Mouse (Mus musculus) midbrain, embryonic 11.5 days (tissue): ENCODE data around the gene Sfn. TPM values are rescaled to one million over a fixed set of nuclear protein-coding genes. Genes with fewer than 3 reads are reported as not detected.
A peak's percentile ranks its signal among the peaks of the same experiment; 100 is the strongest.

Experiments used
- ATAC-seq: fragments of 200-750 bp; cut with Nextera tagmentation; 2 replicates; pipeline ENCODE4 v1.8.0; 2017; ENCODE audit warnings: moderate TSS enrichment, moderate library complexity; ENCODE audit not compliant: low FRiP score
- DNase-seq: peaks from one replicate; pipeline ENCODE4 v3.0.0; 2015; ENCODE audit warnings: low spot score; ENCODE audit errors: missing footprints
- H3K27ac ChIP-seq: fragments of 300-500 bp; sonication (generic); 2 replicates; pipeline ENCODE4 v1.5.1; 2014; ENCODE audit warnings: low read depth, low read length
- H3K27me3 ChIP-seq: fragments of 300-500 bp; sonication (generic); 2 replicates; pipeline ENCODE4 v1.6.1; 2014; ENCODE audit warnings: mild to moderate bottlenecking, low read length, moderate library complexity, mixed read lengths; ENCODE audit not compliant: control insufficient read depth, insufficient read depth
- H3K36me3 ChIP-seq: fragments of 300-500 bp; sonication (generic); 2 replicates; pipeline ENCODE4 v1.6.1; 2014; ENCODE audit warnings: mild to moderate bottlenecking, low read length, moderate library complexity, mixed read lengths; ENCODE audit not compliant: control insufficient read depth, insufficient read depth
- H3K4me1 ChIP-seq: fragments of 300-500 bp; sonication (generic); 2 replicates; pipeline ENCODE4 v1.6.1; 2014; ENCODE audit warnings: low read length; ENCODE audit not compliant: control insufficient read depth, insufficient read depth
- H3K4me2 ChIP-seq: fragments of 300-500 bp; sonication (generic); 2 replicates; pipeline ENCODE4 v1.6.1; 2014; ENCODE audit warnings: mild to moderate bottlenecking, moderate library complexity
- H3K4me3 ChIP-seq: fragments of 300-500 bp; sonication (generic); 2 replicates; pipeline ENCODE4 v1.5.1; 2014; ENCODE audit warnings: low read depth, low read length
- H3K9ac ChIP-seq: fragments of 300-500 bp; sonication (generic); 2 replicates; pipeline ENCODE4 v1.6.1; 2014; ENCODE audit warnings: low read length
- H3K9me3 ChIP-seq: fragments of 300-500 bp; sonication (generic); 2 replicates; pipeline ENCODE4 v1.6.1; 2016; ENCODE audit warnings: low read length; ENCODE audit not compliant: control insufficient read depth
- WGBS: fragments of 180-500 bp; shearing (Covaris S2); extraction: QIAGEN DNeasy Blood & Tissue Kit; methylation state at CpG from one replicate; pipeline ENCODE4 v1.1.7; 2014; 5-methylcytosine and 5-hydroxymethylcytosine counted together
- microRNA-seq: library from miRNA; unstranded; fragments of <30 nt; microRNA quantifications from one replicate; pipeline ENCODE4, GENCODE M21; 2017
- polyA plus RNA-seq: library from polyadenylated mRNA; unstranded; fragments of >200 nt; fragmentation: Nextera tagmentation; extraction: Ambion mirVana; gene quantifications from 2 replicates; pipeline ENCODE4 v1.2.1, GENCODE M21; 2014

Sfn gene
- polyA plus RNA-seq, 1 experiment from 2014 or later = 7.8 TPM

DNA sequence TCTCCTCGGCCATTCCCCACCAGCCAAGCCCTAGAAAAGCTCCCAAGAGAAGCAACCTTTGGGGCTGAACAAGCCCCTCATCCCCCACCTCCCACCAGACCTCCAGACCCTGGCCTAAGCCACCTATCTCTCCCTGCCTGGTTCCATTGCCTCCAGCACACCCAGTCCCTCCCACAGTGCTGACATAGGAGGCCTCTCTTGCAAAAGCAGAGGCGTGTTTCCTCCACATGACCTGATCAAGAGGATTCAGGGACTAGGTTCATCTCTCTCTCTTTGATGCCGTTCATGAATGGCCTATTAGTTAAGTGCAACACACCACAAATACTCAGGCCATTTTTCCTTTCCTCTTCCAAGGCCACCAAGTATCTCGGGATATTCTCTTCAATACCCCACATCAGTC is 42.1 kb downstream of the Sfn start:
- WGBS = 82% methylated on average over 4 of the region's 4 CpGs
- ATAC-seq = no peak

GRCm38 (mm10) chr4:133557041-133557717 is 44.8 kb downstream of the Sfn start:
- Histone ChIP-seq H3K4me2 (no peak overlapping the region), H3K36me3 (no peaks in the 10 kb centered on the region), H3K9ac (no peak overlapping the region), H3K4me1 (no peaks in the 10 kb centered on the region), H3K9me3 (no peaks in the 10 kb centered on the region), H3K4me3 (no peak overlapping the region), H3K27me3 (no peaks in the 10 kb centered on the region), H3K27ac (no peak overlapping the region)
- 41% methylated on average over 10 of the region's 10 CpGs for WGBS
- DNase-seq (peak; percentile 69), ATAC-seq (no peak)

More for the DNA sequence above, 42.1 kb downstream of the Sfn start:
- no peaks in the 10 kb centered on the region for H3K9me3 ChIP-seq
- no peak overlapping the region for H3K27ac ChIP-seq
- no peaks in the 10 kb centered on the region for H3K27me3 ChIP-seq
- no peak overlapping the region for H3K4me2 ChIP-seq
- H3K9ac ChIP-seq = no peak overlapping the region
- no peaks in the 10 kb centered on the region for H3K4me1 ChIP-seq
- DNase-seq = peak; percentile 37
- H3K36me3 ChIP-seq = no peaks in the 10 kb centered on the region
- no peak overlapping the region for H3K4me3 ChIP-seq

DNA sequence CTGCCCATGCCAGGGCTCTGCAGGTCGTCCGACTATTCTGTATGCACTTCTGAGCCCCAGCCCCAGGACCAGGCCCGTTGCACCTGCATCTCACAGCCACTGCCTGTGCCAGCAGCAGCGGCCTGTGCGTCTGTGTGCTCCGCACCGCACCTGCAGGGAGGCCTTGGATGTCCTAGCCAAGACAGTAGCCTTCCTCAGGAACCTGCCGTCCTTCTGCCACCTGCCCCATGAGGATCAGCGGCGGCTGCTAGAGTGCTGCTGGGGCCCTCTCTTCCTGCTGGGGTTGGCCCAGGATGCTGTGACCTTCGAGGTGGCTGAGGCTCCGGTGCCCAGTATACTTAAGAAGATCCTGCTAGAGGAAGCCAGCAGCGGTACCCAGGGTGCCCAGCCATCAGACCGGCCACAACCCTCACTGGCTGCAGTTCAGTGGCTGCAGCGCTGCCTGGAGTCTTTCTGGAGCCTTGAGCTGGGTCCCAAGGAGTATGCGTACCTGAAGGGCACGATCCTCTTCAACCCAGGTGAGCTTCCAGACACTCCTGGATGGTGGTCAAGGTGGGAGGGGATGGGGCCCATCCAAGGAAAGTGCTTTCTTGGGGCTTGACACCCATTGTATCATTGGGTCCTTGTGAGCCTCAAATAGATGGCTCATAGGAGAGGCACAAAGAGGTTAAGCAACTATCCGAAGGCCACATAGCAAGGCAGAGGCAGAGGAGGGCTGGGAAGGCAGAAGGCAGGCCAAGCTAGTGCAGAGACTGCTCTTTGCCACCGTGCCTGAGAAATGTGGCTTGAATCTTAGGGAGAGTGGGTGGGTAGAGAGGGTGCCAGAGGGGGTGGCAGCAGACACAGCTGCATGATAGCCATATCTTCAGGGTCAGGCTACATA is 48.3 kb downstream of the Sfn start:
- WGBS = 79% methylated on average over 19 of the region's 19 CpGs
- ATAC-seq (no peak), DNase-seq (no peak)
- Histone ChIP-seq H3K36me3 (no peaks in the 10 kb centered on the region), H3K27me3 (no peaks in the 10 kb centered on the region), H3K9ac (no peak overlapping the region), H3K4me1 (no peaks in the 10 kb centered on the region), H3K4me2 (no peak overlapping the region), H3K9me3 (no peaks in the 10 kb centered on the region), H3K4me3 (no peak overlapping the region), H3K27ac (no peak overlapping the region)

DNA sequence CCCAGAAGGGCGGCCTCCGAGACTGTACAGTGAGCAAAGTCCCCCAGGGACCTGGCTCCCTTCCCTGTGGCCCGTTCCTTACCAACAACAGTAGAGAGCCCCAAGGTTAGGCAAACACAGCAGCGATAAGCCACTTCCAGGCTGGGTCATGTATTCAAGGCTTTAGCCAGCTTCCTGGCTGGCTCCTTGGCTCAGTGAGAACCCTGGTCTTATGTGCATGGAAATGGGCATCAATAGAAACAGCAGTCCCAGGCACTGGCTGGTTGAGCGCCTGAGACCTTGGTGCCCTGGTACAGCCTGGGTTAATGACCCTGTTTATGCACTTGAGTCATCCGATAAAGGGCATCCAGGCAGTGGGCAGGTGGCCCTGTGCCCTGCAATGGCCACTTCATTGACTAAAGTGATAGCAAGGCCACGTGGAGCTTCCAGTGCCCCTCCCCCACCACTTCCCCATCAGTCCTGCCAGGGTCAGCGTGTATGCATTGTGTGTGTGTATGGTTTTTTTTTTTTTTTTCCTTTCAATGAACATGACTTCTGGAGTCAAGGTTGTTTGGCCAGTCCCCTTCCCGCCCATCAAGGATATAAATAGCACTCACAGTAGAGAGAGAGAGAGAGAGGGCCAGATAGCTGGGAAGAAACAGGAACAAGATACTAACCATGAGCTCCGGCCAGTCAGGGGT is 49.1 kb downstream of the Sfn start, which contains the start of gene Nr0b2:
TSS of gene Nr0b2 (plus strand) at position 609 of the 680 bp plus-strand sequence.
- Histone ChIP-seq H3K27me3 (no peaks in the 10 kb centered on the region), H3K9ac (no peak within 1 kb of the TSS), H3K4me1 (no peaks in the 10 kb centered on the region), H3K4me3 (no peak within 1 kb of the TSS), H3K36me3 (no peaks in the 10 kb centered on the region), H3K27ac (no peak within 1 kb of the TSS), H3K9me3 (no peaks in the 10 kb centered on the region), H3K4me2 (no peak within 1 kb of the TSS)
- ATAC-seq = no peak
- DNase-seq = no peak
- WGBS = 77% methylated on average over 10 of the region's 10 CpGs

GRCm38 (mm10) chr4:133552029-133552428 is 49.9 kb downstream of the Sfn start:
- no peak overlapping the region for H3K4me2 ChIP-seq
- no peaks in the 10 kb centered on the region for H3K36me3 ChIP-seq
- H3K27ac ChIP-seq = no peak overlapping the region
- no peak for DNase-seq
- no peaks in the 10 kb centered on the region for H3K4me1 ChIP-seq
- no peak for ATAC-seq
- H3K4me3 ChIP-seq = no peak overlapping the region
- no peaks in the 10 kb centered on the region for H3K9me3 ChIP-seq
- H3K9ac ChIP-seq = no peak overlapping the region
- H3K27me3 ChIP-seq = no peaks in the 10 kb centered on the region
- 79% methylated on average over 1 of the region's 1 CpGs for WGBS

Small RNA genes lying within 50 kb of the gene (microRNA-seq; reads per million reads assigned to microRNA genes)
- gene Gm23158 = not detected

Other genes starting within 250 kb of the Sfn start
- 21.0 and 22.2 TPM in 2 replicates for gene Wdtc1, start 248.7 kb downstream of the Sfn start, polyA plus RNA-seq
- gene Slc9a1, start 232.5 kb downstream of the Sfn start, polyA plus RNA-seq = 4.6 and 5.6 TPM in 2 replicates
- gene Tent5b, start 122.0 kb downstream of the Sfn start, polyA plus RNA-seq = 0.22 and 0.53 TPM in 2 replicates
- 1.5 TPM in 2 replicates for gene Trnp1, start 103.6 kb downstream of the Sfn start, polyA plus RNA-seq
- 0.15 and 0.51 TPM in 2 replicates for gene Kdf1, start 83.2 kb downstream of the Sfn start, polyA plus RNA-seq
- 330 and 336 TPM in 2 replicates for gene Nudc, start 56.2 kb downstream of the Sfn start, polyA plus RNA-seq
- not detected in 2 replicates for gene Nr0b2, start 48.8 kb downstream of the Sfn start, polyA plus RNA-seq
- 6.8 and 7.8 TPM in 2 replicates for gene Gpatch3, start 27.4 kb downstream of the Sfn start, polyA plus RNA-seq
- gene Gpn2, start 17.8 kb downstream of the Sfn start, polyA plus RNA-seq = 24.2 and 28.6 TPM in 2 replicates
- gene Zdhhc18, start 48.0 kb upstream of the Sfn start, polyA plus RNA-seq = 1.8 and 3.5 TPM in 2 replicates
- gene Pigv, start 70.5 kb upstream of the Sfn start, polyA plus RNA-seq = 9.6 and 12.4 TPM in 2 replicates
- 39.1 and 39.2 TPM in 2 replicates for gene Arid1a, start 154.6 kb upstream of the Sfn start, polyA plus RNA-seq